Mouse (Mus musculus): ENCODE measurements around the gene Foxn3. TPM values are rescaled to one million over a fixed set of nuclear protein-coding genes. Genes with fewer than 3 reads are reported as not detected.

Gene Foxn3
- polyA plus RNA-seq, 1 experiment from 2014 or later: 87.3 TPM

- WGBS: 77% methylated on average over 7 of the region's 7 CpGs
- no peaks in the 10 kb centered on the region for H3K36me3 ChIP-seq (ENCODE audit: control insufficient read depth, insufficient read depth, low read length)
- no peak overlapping the region for H3K27ac ChIP-seq (ENCODE audit: low read depth, low read length)
- ATAC-seq (replicated peaks; ENCODE audit: low FRiP score): no peak
- no peak overlapping the region for H3K4me3 ChIP-seq (ENCODE audit: low read depth, low read length)
- no peak for DNase-seq (ENCODE audit: low spot score)
- H3K4me1 ChIP-seq (replicated peaks; ENCODE audit: control insufficient read depth, insufficient read depth, low read length): no peaks in the 10 kb centered on the region
- H3K9ac ChIP-seq (ENCODE audit: low read length): no peak overlapping the region
- no peaks in the 10 kb centered on the region for H3K27me3 ChIP-seq (ENCODE audit: control insufficient read depth, insufficient read depth, low read length)
- no peaks in the 10 kb centered on the region for H3K9me3 ChIP-seq (ENCODE audit: control insufficient read depth, low read length)
- H3K4me2 ChIP-seq (ENCODE audit: low read depth, low read length, severe bottlenecking): no peak overlapping the region
Observed at GRCm38 (mm10) chr12:99418476-99419395, 144.6 kb downstream of the Foxn3 start.

DNA sequence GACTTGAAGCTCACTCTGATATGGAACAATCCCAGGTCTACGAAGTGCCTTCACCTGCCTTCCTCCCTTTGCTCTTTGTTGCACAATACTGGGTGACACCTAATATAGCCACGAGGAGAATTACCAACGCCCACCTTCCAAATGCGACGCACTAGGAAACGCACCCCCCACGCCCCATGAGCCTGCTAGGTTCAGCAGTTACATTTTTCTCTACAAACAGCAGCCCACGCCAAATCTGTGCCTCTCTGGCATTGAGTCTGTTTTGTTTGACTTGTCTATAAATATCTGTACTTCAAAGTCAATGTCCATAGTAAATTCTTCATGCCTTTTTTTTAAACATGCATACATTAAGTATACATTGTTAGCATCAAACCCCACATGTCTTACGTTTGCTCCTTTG lies 145.5 kb downstream of the Foxn3 start:
- 96% methylated on average over 9 of the region's 9 CpGs for WGBS
- no peak for ATAC-seq (replicated peaks; ENCODE audit: low FRiP score)

DNA sequence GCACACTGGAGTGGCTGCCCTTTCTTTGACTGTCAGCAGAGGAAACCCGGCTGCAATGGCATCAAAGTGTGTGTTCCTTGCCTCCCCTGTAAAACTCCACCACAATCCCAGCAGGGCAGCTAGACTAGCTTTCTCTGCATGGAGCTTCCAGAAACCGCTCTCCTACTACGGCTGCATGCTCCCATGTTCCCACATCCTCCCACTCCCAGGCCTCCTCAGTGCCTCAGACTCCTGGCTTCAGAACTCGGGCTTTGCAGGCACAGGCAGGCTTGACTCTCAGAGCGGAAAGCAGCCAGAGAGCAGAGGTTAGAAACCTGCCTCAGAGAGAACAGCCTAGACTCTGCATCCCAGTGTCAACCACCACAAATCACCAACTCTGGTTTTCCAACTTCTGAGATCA lies 147.8 kb downstream of the Foxn3 start:
- Histone ChIP-seq H3K27ac (ENCODE audit: low read depth, low read length) (no peak overlapping the region), H3K27me3 (ENCODE audit: control insufficient read depth, insufficient read depth, low read length) (no peaks in the 10 kb centered on the region)

More for the DNA sequence above, 145.5 kb downstream of the Foxn3 start:
- Histone ChIP-seq H3K27me3 (ENCODE audit: control insufficient read depth, insufficient read depth, low read length) (no peaks in the 10 kb centered on the region), H3K4me1 (replicated peaks; ENCODE audit: control insufficient read depth, insufficient read depth, low read length) (no peaks in the 10 kb centered on the region), H3K9me3 (ENCODE audit: control insufficient read depth, low read length) (no peaks in the 10 kb centered on the region), H3K4me2 (ENCODE audit: low read depth, low read length, severe bottlenecking) (no peak overlapping the region), H3K27ac (ENCODE audit: low read depth, low read length) (no peak overlapping the region), H3K36me3 (ENCODE audit: control insufficient read depth, insufficient read depth, low read length) (no peaks in the 10 kb centered on the region), H3K9ac (ENCODE audit: low read length) (no peak overlapping the region), H3K4me3 (ENCODE audit: low read depth, low read length) (no peak overlapping the region)
- no peak for DNase-seq (ENCODE audit: low spot score)

DNA sequence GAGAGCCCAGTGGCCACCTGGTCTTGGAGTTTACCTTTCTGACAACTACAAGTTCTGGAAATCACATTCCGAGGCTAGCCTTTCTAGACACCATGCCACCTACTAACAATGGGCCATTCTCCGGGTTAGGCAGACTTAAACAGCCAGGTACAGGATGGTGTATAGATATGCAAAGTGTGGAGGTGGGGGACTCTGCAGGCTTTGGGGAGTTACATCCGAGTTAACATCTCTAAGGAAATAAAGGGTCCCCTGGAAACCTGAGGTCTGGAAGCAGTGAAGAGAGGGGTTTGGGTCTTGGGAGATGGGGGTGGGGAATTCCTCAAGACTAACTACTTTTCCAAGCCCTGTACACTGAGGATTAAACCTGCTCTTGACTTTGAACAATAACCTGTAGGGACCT lies 150.9 kb downstream of the Foxn3 start:
- Histone ChIP-seq H3K27me3 (ENCODE audit: control insufficient read depth, insufficient read depth, low read length) (no peaks in the 10 kb centered on the region), H3K4me1 (replicated peaks; ENCODE audit: control insufficient read depth, insufficient read depth, low read length) (no peaks in the 10 kb centered on the region), H3K9ac (ENCODE audit: low read length) (no peak overlapping the region), H3K36me3 (ENCODE audit: control insufficient read depth, insufficient read depth, low read length) (no peaks in the 10 kb centered on the region), H3K27ac (ENCODE audit: low read depth, low read length) (no peak overlapping the region), H3K4me3 (ENCODE audit: low read depth, low read length) (no peak overlapping the region), H3K9me3 (ENCODE audit: control insufficient read depth, low read length) (no peaks in the 10 kb centered on the region), H3K4me2 (ENCODE audit: low read depth, low read length, severe bottlenecking) (no peak overlapping the region)
- DNase-seq (ENCODE audit: low spot score): no peak
- 40% methylated on average over 3 of the region's 3 CpGs for WGBS
- no peak for ATAC-seq (replicated peaks; ENCODE audit: low FRiP score)

More for the DNA sequence above, 147.8 kb downstream of the Foxn3 start:
- H3K9ac ChIP-seq (ENCODE audit: low read length): no peak overlapping the region
- 61% methylated on average over 5 of the region's 5 CpGs for WGBS
- no peaks in the 10 kb centered on the region for H3K4me1 ChIP-seq (replicated peaks; ENCODE audit: control insufficient read depth, insufficient read depth, low read length)
- no peak for DNase-seq (ENCODE audit: low spot score)
- H3K9me3 ChIP-seq (ENCODE audit: control insufficient read depth, low read length): no peaks in the 10 kb centered on the region
- H3K4me3 ChIP-seq (ENCODE audit: low read depth, low read length): no peak overlapping the region
- H3K4me2 ChIP-seq (ENCODE audit: low read depth, low read length, severe bottlenecking): no peak overlapping the region
- no peak for ATAC-seq (replicated peaks; ENCODE audit: low FRiP score)
- no peaks in the 10 kb centered on the region for H3K36me3 ChIP-seq (ENCODE audit: control insufficient read depth, insufficient read depth, low read length)

DNA sequence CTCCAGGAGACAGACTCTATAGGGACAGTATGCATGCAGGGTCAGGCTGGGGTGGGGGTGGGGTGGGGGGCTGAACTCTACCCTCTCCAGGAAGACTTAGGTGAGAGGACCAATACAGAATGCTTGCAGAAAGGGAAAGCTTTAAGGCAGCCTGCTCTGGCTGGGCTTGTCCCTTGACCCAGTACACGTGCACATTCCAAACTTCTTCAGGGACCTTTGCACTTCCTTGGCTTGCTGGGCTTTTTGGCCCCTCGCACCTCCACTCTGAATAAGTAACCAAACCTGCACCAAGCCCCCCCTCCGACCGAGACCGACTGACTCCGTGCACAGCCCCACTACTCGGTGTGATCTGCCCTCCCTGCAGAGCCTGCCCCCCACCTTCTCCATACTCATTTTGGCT lies 151.3 kb downstream of the Foxn3 start:
- H3K36me3 ChIP-seq (ENCODE audit: control insufficient read depth, insufficient read depth, low read length): no peaks in the 10 kb centered on the region
- 28% methylated on average over 7 of the region's 7 CpGs for WGBS
- no peak overlapping the region for H3K9ac ChIP-seq (ENCODE audit: low read length)
- no peak for DNase-seq (ENCODE audit: low spot score)
- H3K4me2 ChIP-seq (ENCODE audit: low read depth, low read length, severe bottlenecking): no peak overlapping the region
- no peak overlapping the region for H3K27ac ChIP-seq (ENCODE audit: low read depth, low read length)
- no peaks in the 10 kb centered on the region for H3K27me3 ChIP-seq (ENCODE audit: control insufficient read depth, insufficient read depth, low read length)
- no peaks in the 10 kb centered on the region for H3K4me1 ChIP-seq (replicated peaks; ENCODE audit: control insufficient read depth, insufficient read depth, low read length)
- no peak overlapping the region for H3K4me3 ChIP-seq (ENCODE audit: low read depth, low read length)
- no peaks in the 10 kb centered on the region for H3K9me3 ChIP-seq (ENCODE audit: control insufficient read depth, low read length)
- no peak for ATAC-seq (replicated peaks; ENCODE audit: low FRiP score)

DNA sequence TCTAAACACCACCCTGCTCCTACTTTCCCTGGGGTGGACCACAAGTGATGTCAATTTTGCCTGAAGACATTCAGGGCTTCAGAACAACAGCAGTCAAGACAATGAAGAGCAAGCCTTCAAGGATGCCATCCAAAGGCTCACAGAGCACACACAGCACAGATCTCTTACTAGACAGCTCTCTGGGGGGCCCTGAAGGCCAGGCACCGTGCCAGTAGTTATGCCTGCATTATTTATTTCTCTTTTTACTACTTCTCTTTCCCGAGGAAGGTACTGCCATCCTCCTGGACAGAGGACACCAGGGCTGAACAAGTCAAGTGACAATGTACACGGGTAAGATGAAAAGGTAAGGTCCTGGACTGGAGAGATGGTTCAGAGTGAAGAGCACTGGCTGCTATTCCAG lies 154.7 kb downstream of the Foxn3 start:
- Histone ChIP-seq H3K9me3 (ENCODE audit: control insufficient read depth, low read length) (no peaks in the 10 kb centered on the region), H3K4me1 (replicated peaks; ENCODE audit: control insufficient read depth, insufficient read depth, low read length) (no peaks in the 10 kb centered on the region; the same call in 1 of the 2 replicates), H3K4me2 (ENCODE audit: low read depth, low read length, severe bottlenecking) (no peak overlapping the region), H3K4me3 (ENCODE audit: low read depth, low read length) (no peak overlapping the region), H3K9ac (ENCODE audit: low read length) (no peak overlapping the region), H3K27me3 (ENCODE audit: control insufficient read depth, insufficient read depth, low read length) (no peaks in the 10 kb centered on the region), H3K27ac (ENCODE audit: low read depth, low read length) (no peak overlapping the region), H3K36me3 (ENCODE audit: control insufficient read depth, insufficient read depth, low read length) (no peaks in the 10 kb centered on the region)
- DNase-seq (ENCODE audit: low spot score): no peak
- ATAC-seq (replicated peaks; ENCODE audit: low FRiP score): no peak
- 77% methylated on average over 3 of the region's 3 CpGs for WGBS

GRCm38 (mm10) chr12:99408089-99408488 lies 155.3 kb downstream of the Foxn3 start:
- Histone ChIP-seq H3K9ac (ENCODE audit: low read length) (no peak overlapping the region), H3K9me3 (ENCODE audit: control insufficient read depth, low read length) (no peaks in the 10 kb centered on the region), H3K4me2 (ENCODE audit: low read depth, low read length, severe bottlenecking) (no peak overlapping the region), H3K27ac (ENCODE audit: low read depth, low read length) (no peak overlapping the region), H3K4me1 (replicated peaks; ENCODE audit: control insufficient read depth, insufficient read depth, low read length) (no peaks in the 10 kb centered on the region; the same call in 1 of the 2 replicates), H3K4me3 (ENCODE audit: low read depth, low read length) (no peak overlapping the region), H3K36me3 (ENCODE audit: control insufficient read depth, insufficient read depth, low read length) (no peaks in the 10 kb centered on the region), H3K27me3 (ENCODE audit: control insufficient read depth, insufficient read depth, low read length) (no peaks in the 10 kb centered on the region)
- 93% methylated on average over 16 of the region's 16 CpGs for WGBS
- DNase-seq (ENCODE audit: low spot score): no peak
- no peak for ATAC-seq (replicated peaks; ENCODE audit: low FRiP score)

DNA sequence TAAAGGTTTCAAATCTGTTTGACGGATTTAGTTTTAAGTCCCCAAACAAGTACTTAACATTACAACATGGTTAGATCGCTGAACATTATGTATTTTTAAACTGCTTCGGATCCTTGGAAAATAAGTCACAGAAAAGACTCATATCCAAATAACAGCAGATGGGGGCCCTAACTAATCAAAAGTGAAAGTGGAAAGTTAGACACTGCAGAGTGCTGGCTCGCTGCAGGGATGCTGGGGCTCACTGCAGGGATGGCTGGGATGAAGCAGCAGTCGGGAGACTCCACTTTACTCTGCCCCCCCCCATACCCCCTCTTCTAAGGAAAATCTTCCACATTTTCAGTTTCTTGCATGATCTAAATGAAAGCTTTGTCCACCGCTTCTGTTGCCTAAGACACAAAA lies 156.1 kb downstream of the Foxn3 start:
- no peak for ATAC-seq (replicated peaks; ENCODE audit: low FRiP score)
- DNase-seq (ENCODE audit: low spot score): no peak
- no peak overlapping the region for H3K4me2 ChIP-seq (ENCODE audit: low read depth, low read length, severe bottlenecking)
- no peaks in the 10 kb centered on the region; the same call in 1 of the 2 replicates for H3K4me1 ChIP-seq (replicated peaks; ENCODE audit: control insufficient read depth, insufficient read depth, low read length)
- H3K27ac ChIP-seq (ENCODE audit: low read depth, low read length): no peak overlapping the region
- H3K36me3 ChIP-seq (ENCODE audit: control insufficient read depth, insufficient read depth, low read length): no peaks in the 10 kb centered on the region
- no peak overlapping the region for H3K9ac ChIP-seq (ENCODE audit: low read length)
- no peak overlapping the region for H3K4me3 ChIP-seq (ENCODE audit: low read depth, low read length)
- WGBS: 85% methylated on average over 6 of the region's 6 CpGs
- no peaks in the 10 kb centered on the region for H3K9me3 ChIP-seq (ENCODE audit: control insufficient read depth, low read length)
- H3K27me3 ChIP-seq (ENCODE audit: control insufficient read depth, insufficient read depth, low read length): no peaks in the 10 kb centered on the region

Data from forebrain, embryonic 11.5 days (tissue).